Mouse (Mus musculus) liver, adult 2 months (tissue): ENCODE data around the gene Sstr3.

Experiments used
- CTCF ChIP-seq: fragments of 200-500 bp; IDR thresholded peaks from 2 replicates; pipeline ENCODE4 v1.5.1; 2011; ENCODE audit warnings: low read depth, low read length, control low read depth
- POLR2A ChIP-seq: fragments of 200-500 bp; IDR thresholded peaks from 2 replicates; pipeline ENCODE4 v1.6.1; 2011; ENCODE audit warnings: low read length, control low read depth; ENCODE audit not compliant: insufficient read depth; ENCODE audit errors: extremely low read depth

DNA sequence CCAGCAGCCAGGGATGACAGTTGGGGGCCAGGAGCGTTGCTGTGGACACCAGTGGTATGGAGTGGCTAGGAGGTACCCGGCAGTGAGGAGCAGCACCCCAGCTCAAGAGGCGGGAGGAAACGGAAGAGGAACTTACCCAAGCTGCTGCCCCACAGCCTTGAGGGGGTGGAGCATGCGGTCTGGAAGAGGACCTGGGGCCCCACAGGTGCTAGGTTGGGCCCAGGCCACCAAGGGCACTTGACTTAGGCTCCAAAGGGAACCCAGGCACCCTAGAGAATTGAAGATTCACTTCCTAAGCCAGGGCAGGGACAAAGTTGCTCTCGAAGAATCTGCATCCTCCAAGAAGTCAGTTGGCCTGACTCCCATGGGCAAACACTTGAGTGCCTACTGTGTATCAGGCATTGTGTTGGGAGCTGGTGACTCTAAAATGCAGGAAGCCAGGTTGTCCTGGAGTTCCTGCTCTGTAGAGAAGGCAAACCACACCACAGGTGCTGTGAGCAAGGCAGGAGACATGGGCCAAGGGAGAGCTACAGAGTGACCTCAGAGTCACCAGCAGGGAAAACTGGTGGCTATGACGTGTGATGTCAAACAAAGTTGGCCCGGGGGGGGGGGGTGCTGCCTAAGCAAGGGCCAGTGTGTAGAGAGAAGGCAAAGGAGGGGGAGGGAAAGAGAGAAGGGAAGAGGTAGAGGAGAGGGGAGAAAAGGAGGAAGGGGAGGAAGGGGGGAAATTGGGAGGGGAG, 28.3 kb upstream of the Sstr3 start, which contains the start of gene Rac2:
- TF ChIP-seq POLR2A = no peak
- TF ChIP-seq CTCF = no peak
